In genomic region chr6:97178491-97179366, GRCm38 (mm10) we compare ENCODE assay signal across 8 mouse cellular contexts. TPM values are rescaled to one million over a fixed set of nuclear protein-coding genes. Genes with fewer than 3 reads are reported as not detected.
DNase-seq lines count a peak whose midpoint lies in the region; ATAC-seq and TF ChIP-seq lines count a peak whose summit lies in the region.

Gene Tmf1, minus strand, starts transcription at chr6:97179122.

- H3K9ac ChIP-seq in heart, embryonic 11.5 days (ENCODE audit: low read depth, low read length), result peak within 1 kb of the TSS; percentile 93
- H3K9ac ChIP-seq in kidney, embryonic 16.5 days (replicated peaks; ENCODE audit: low read length), result peak within 1 kb of the TSS; percentile 96
- peak within 1 kb of the TSS; percentile 96 for H3K9ac ChIP-seq in liver, adult 2 months (ENCODE audit: low read depth, low read length)

- H3K79me2 ChIP-seq in liver, adult 2 months (ENCODE audit: control insufficient read depth, insufficient read depth, low read length), result peaks cover 12% of the 10 kb centered on the region; the same call in 1 of the 2 replicates
- H3K79me2 ChIP-seq in myocyte (ENCODE audit: control insufficient read depth, insufficient read depth), result peaks cover 48% of the 10 kb centered on the region

- H3K36me3 ChIP-seq in heart, embryonic 11.5 days (ENCODE audit: control insufficient read depth, insufficient read depth, low read length), result peaks cover 7% of the 10 kb centered on the region
- H3K36me3 ChIP-seq in kidney, embryonic 16.5 days (ENCODE audit: insufficient read depth, low read length), result 0 out of 2 replicates have a peak, but pooled peaks cover 3% of the 10 kb centered on the region
- peaks cover 11% of the 10 kb centered on the region for H3K36me3 ChIP-seq in liver, adult 2 months (ENCODE audit: control insufficient read depth, insufficient read depth, low read length)
- peaks cover 31% of the 10 kb centered on the region for H3K36me3 ChIP-seq in myocyte (ENCODE audit: control insufficient read depth, insufficient read depth)
- H3K36me3 ChIP-seq in splenic B cell, adult 2 months (ENCODE audit: control insufficient read depth, insufficient read depth, low read length, poor library complexity, severe bottlenecking), result 0 out of 2 replicates have a peak, but pooled peaks cover 2% of the 10 kb centered on the region

- H3K9me3 ChIP-seq in heart, embryonic 11.5 days (replicated peaks; ENCODE audit: control insufficient read depth, low read length), result no peaks in the 10 kb centered on the region
- no peaks in the 10 kb centered on the region for H3K9me3 ChIP-seq in kidney, embryonic 16.5 days (ENCODE audit: low read length)

- TF ChIP-seq POLR2A in liver, adult 2 months (IDR thresholded peaks at IDR 0.05; ENCODE audit: extremely low read depth, insufficient read depth, low read length), result peak; percentile 52; the same call in 1 of the 2 replicates
- peak; percentile 81 for TF ChIP-seq POLR2A in myocyte (IDR thresholded peaks at IDR 0.05; ENCODE audit: insufficient read length, low read depth)

- ATAC-seq in erythroblast, adult 5-6 weeks (replicated peaks; ENCODE audit: low FRiP score, poor library complexity, severe bottlenecking), result peak; percentile 98
- ATAC-seq in heart, embryonic 11.5 days (replicated peaks; ENCODE audit: insufficient number of reproducible peaks, low FRiP score, low TSS enrichment), result peak; percentile 97
- ATAC-seq in kidney, embryonic 16.5 days (ENCODE audit: low FRiP score, low TSS enrichment), result peak; percentile 98

- H3K27me3 ChIP-seq in heart, embryonic 11.5 days (ENCODE audit: control insufficient read depth, insufficient read depth, low read length), result no peaks in the 10 kb centered on the region
- no peaks in the 10 kb centered on the region for H3K27me3 ChIP-seq in kidney, embryonic 16.5 days (ENCODE audit: insufficient read depth, low read length)
- no peaks in the 10 kb centered on the region for H3K27me3 ChIP-seq in liver, adult 2 months (ENCODE audit: control insufficient read depth, insufficient read depth, low read length)
- no peaks in the 10 kb centered on the region for H3K27me3 ChIP-seq in myocyte (ENCODE audit: control insufficient read depth, insufficient read depth, insufficient read length)
- H3K27me3 ChIP-seq in splenic B cell, adult 2 months (ENCODE audit: control insufficient read depth, insufficient read depth, low read length, poor library complexity, severe bottlenecking), result no peaks in the 10 kb centered on the region

- H3ac ChIP-seq in myocyte (ENCODE audit: control insufficient read depth, insufficient read length), result peak within 1 kb of the TSS; percentile 62

- peak within 1 kb of the TSS; percentile 87 for H3K27ac ChIP-seq in heart, embryonic 11.5 days (ENCODE audit: low read depth, low read length)
- peak within 1 kb of the TSS; percentile 96 for H3K27ac ChIP-seq in kidney, embryonic 16.5 days (ENCODE audit: low read length)
- H3K27ac ChIP-seq in liver, adult 2 months (replicated peaks; ENCODE audit: insufficient read depth, low read depth, low read length), result peak within 1 kb of the TSS; percentile 85

- WGBS in heart, embryonic 11.5 days (ENCODE audit: insufficient replicate concordance), result under 1% methylated on average over 80 of the region's 80 CpGs
- WGBS in kidney, embryonic 16.5 days, result under 1% methylated on average over 79 of the region's 80 CpGs
- under 1% methylated on average over 80 of the region's 80 CpGs for WGBS in liver, adult 2 months

- H3K4me3 ChIP-seq in heart, embryonic 11.5 days (ENCODE audit: low read depth, low read length), result peak within 1 kb of the TSS; percentile 93
- H3K4me3 ChIP-seq in kidney, embryonic 16.5 days (ENCODE audit: low read length), result peak within 1 kb of the TSS; percentile 92
- peak within 1 kb of the TSS; percentile 94 for H3K4me3 ChIP-seq in liver, adult 2 months (ENCODE audit: insufficient read depth, low read depth, low read length)
- H3K4me3 ChIP-seq in myocyte, result peak within 1 kb of the TSS; percentile 79

- H3K4me2 ChIP-seq in heart, embryonic 11.5 days, result peak within 1 kb of the TSS; percentile 70
- peak within 1 kb of the TSS; percentile 70 for H3K4me2 ChIP-seq in kidney, embryonic 16.5 days (replicated peaks; ENCODE audit: low read depth, low read length)
- H3K4me2 ChIP-seq in myocyte (ENCODE audit: low read depth), result peak within 1 kb of the TSS; percentile 78

- DNase-seq in B cell, adult 2 months, result peak; percentile 97
- DNase-seq in brain, adult 2 months (ENCODE audit: low read depth, low spot score), result peak; percentile 98
- peak; percentile 84 for DNase-seq in liver, adult 2 months (ENCODE audit: extremely low read depth, low read depth, low spot score)
- peak; percentile 98 for DNase-seq in splenic B cell, adult 2 months (ENCODE audit: low read depth, low spot score)

- peaks cover 12% of the 10 kb centered on the region; the same call in 1 of the 2 replicates for H3K4me1 ChIP-seq in heart, embryonic 11.5 days (ENCODE audit: control insufficient read depth, insufficient read depth, low read length)
- peaks cover 33% of the 10 kb centered on the region for H3K4me1 ChIP-seq in kidney, embryonic 16.5 days (ENCODE audit: insufficient read depth, low read length)
- peaks cover 13% of the 10 kb centered on the region; the same call in 1 of the 2 replicates for H3K4me1 ChIP-seq in liver, adult 2 months (ENCODE audit: control insufficient read depth, insufficient read depth, low read length)

- no peak for TF ChIP-seq CTCF in liver, adult 2 months (IDR thresholded peaks at IDR 0.05; ENCODE audit: low read depth, low read length)

TF ChIP-seq in myocyte, 11 proteins besides CTCF, POLR2A, EP300 and RAD21:
- TF ChIP-seq MYOG (IDR thresholded peaks at IDR 0.05; ENCODE audit: control insufficient read depth in 1 of 3, insufficient read depth in 1 of 3, insufficient read length in 2 of 3, low read depth in 2 of 3) (peak in 1 of 3 experiments; percentile 42), REST (IDR thresholded peaks at IDR 0.05; ENCODE audit: insufficient read depth, insufficient read length) (no peak), POLR2AphosphoS2 (IDR thresholded peaks at IDR 0.05; ENCODE audit: insufficient read length, low read depth) (peak; percentile 88), E2F4 (IDR thresholded peaks at IDR 0.05; ENCODE audit: insufficient read depth) (no peak), TCF12 (IDR thresholded peaks at IDR 0.05; ENCODE audit: insufficient read depth, poor library complexity, severe bottlenecking) (no peak), USF1 (IDR thresholded peaks at IDR 0.05; ENCODE audit: low read depth) (no peak), TCF3 (IDR thresholded peaks at IDR 0.05; ENCODE audit: insufficient read length, low read depth) (no peak), MAX (IDR thresholded peaks at IDR 0.05; ENCODE audit: low read depth) (no peak), SRF (IDR thresholded peaks at IDR 0.05; ENCODE audit: control insufficient read depth, insufficient read length, low read depth) (no peak), MYOD1 (IDR thresholded peaks at IDR 0.05; ENCODE audit: control insufficient read depth in 1 of 3, insufficient read length in 2 of 3, low read depth in 2 of 3) (peak in 2 of 3 experiments; percentile 2 to 41), CEBPB (IDR thresholded peaks at IDR 0.05; ENCODE audit: insufficient read depth, poor library complexity, severe bottlenecking) (no peak)

RNA-seq across cellular contexts. Expression of gene Tmf1, which starts in this region (rescaled TPM):
- 6.7 and 11.7 TPM in 2 replicates for total RNA-seq in erythroblast, adult 5-6 weeks (2015; ENCODE audit: low replicate concordance)
- total RNA-seq in erythroblast, adult 5-6 weeks (2017; ENCODE audit: low replicate concordance), result 50.4 and 64.5 TPM in 2 replicates
- 21.8 and 27.3 TPM in 2 replicates for polyA plus RNA-seq in heart, embryonic 11.5 days (2014; fragmentation: Nextera tagmentation; extraction: Ambion mirVana)
- 28.1 and 28.7 TPM in 2 replicates for polyA plus RNA-seq in kidney, embryonic 16.5 days (2015; fragmentation: Nextera tagmentation; extraction: Ambion mirVana)
- total RNA-seq in liver, adult 2 months (2014; rRNA removed), result 17.6 and 18.0 TPM in 2 replicates
- polyA plus RNA-seq in liver, adult 2 months (2012; rRNA removed), result 1.6 and 1.8 TPM in 2 replicates
- 11.7 TPM for polyA plus RNA-seq in myocyte (2012; fragmentation: generic; extraction: Trizol)

Comparison
In these comparisons a context has a peak if more than half of its experiments do, and no peak if none do; other contexts are left out.
1. Peak in every context shown above with its lines: DNase-seq, ATAC-seq, H3K4me3 ChIP-seq and H3K27ac ChIP-seq.